20 mouse cellular contexts compared by ENCODE assay signal in the genomic region with DNA sequence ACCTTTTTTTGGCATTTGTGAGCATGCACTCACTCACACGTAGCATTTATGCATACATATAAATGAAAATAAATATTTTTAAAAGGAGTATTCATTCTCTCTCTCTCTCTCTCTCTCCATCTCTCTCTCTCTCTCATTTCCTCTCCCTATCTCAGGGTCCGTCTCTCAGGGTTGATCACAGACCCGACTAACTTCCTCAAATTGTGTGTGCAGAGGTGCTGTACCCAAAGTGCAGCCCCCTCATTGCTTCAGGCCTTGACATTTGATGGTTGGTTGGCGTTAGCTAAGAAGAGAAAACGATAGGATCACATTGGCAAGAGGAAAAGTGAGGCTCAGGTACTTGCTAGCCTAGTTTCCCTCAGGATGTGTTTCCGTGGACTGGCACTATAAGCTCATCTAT. TPM values are rescaled to one million over a fixed set of nuclear protein-coding genes. Genes with fewer than 3 reads are reported as not detected.
DNase-seq lines count a peak whose midpoint lies in the region; ATAC-seq and TF ChIP-seq lines count a peak whose summit lies in the region.
"Had no signal": no experiment of that assay in that cellular context is flagged by ENCODE, and none has a peak within 500 bp of the region (broad histone marks: within the 10 kb centered on the region; RNA-seq: fewer than 3 reads in every experiment).

No protein-coding gene starts in this region.

- H3K9me3 ChIP-seq in G1E (replicated peaks), result no peaks in the 10 kb centered on the region
- no peaks in the 10 kb centered on the region for H3K9me3 ChIP-seq in lung, postnatal 0 days (ENCODE audit: low read length)
- H3K9me3 ChIP-seq: embryonic facial prominence, embryonic 12.5 days; embryonic facial prominence, embryonic 15.5 days; forebrain, embryonic 15.5 days; hindbrain, embryonic 15.5 days had no signal

- H3K36me3 ChIP-seq in G1E (replicated peaks), result no peaks in the 10 kb centered on the region
- H3K36me3 ChIP-seq in lung, postnatal 0 days (ENCODE audit: insufficient read depth, low read length), result no peaks in the 10 kb centered on the region
- H3K36me3 ChIP-seq: embryonic facial prominence, embryonic 12.5 days; embryonic facial prominence, embryonic 15.5 days; forebrain, embryonic 15.5 days; hindbrain, embryonic 15.5 days had no signal

- 62% methylated on average over 6 of the region's 6 CpGs for WGBS in lung, postnatal 0 days

- H3K4me1 ChIP-seq in G1E (ENCODE audit: insufficient read depth, low read depth, low read length), result peaks cover 15% of the 10 kb centered on the region
- no peaks in the 10 kb centered on the region for H3K4me1 ChIP-seq in lung, postnatal 0 days (ENCODE audit: insufficient read depth, low read depth, low read length)
- H3K4me1 ChIP-seq: embryonic facial prominence, embryonic 15.5 days; forebrain, embryonic 15.5 days; hindbrain, embryonic 15.5 days had no signal

- DNase-seq in A20 (ENCODE audit: low read depth, low spot score), result peak; percentile 22
- DNase-seq in G1E (ENCODE audit: low spot score), result no peak
- DNase-seq in MN1 (ENCODE audit: low spot score), result no peak
- no peak for DNase-seq in lung, postnatal 0 days (ENCODE audit: low spot score)
- no peak for DNase-seq in liver
- DNase-seq: adrenal gland, postnatal 10 days; adrenal gland, postnatal 36 days; cerebellum, adult 18-20 months; cerebellum, adult 9-10 months; cerebellum, postnatal 14 days; gastrocnemius, postnatal 25 days had no signal

- no peak for TF ChIP-seq CTCF in G1E (IDR thresholded peaks at IDR 0.05; ENCODE audit: low read depth, low read length)
- no peak for TF ChIP-seq CTCF in lung, postnatal 0 days (IDR thresholded peaks at IDR 0.05)

- no peak overlapping the region for H3K27ac ChIP-seq in lung, postnatal 0 days (ENCODE audit: low read length)
- H3K27ac ChIP-seq: embryonic facial prominence, embryonic 12.5 days; embryonic facial prominence, embryonic 15.5 days; forebrain, embryonic 15.5 days; hindbrain, embryonic 15.5 days had no signal

- H3K4me3 ChIP-seq in G1E (ENCODE audit: low read depth, low read length), result no peak overlapping the region
- H3K4me3 ChIP-seq in lung, postnatal 0 days (ENCODE audit: low read depth, low read length), result no peak overlapping the region
- H3K4me3 ChIP-seq: embryonic facial prominence, embryonic 12.5 days; embryonic facial prominence, embryonic 15.5 days; forebrain, embryonic 15.5 days; hindbrain, embryonic 15.5 days had no signal

- peak; percentile 42 for ATAC-seq in G1E (ENCODE audit: extremely low read depth, insufficient number of reproducible peaks, low FRiP score, poor library complexity, severe bottlenecking)
- peak; percentile 56; the same call in 1 of the 2 replicates for ATAC-seq in common myeloid progenitor, adult 5-6 weeks (replicated peaks; ENCODE audit: low read depth, poor library complexity, severe bottlenecking)
- 0 out of 2 replicates have a peak, but pooled peaks have one; percentile 45 for ATAC-seq in megakaryocyte, adult 5-6 weeks (ENCODE audit: poor library complexity, severe bottlenecking)
- ATAC-seq in lung, postnatal 0 days, result no peak
- ATAC-seq: forebrain, embryonic 15.5 days; intestine, postnatal 0 days; Patski had no signal

- no peak overlapping the region for H3K4me2 ChIP-seq in lung, postnatal 0 days (replicated peaks; ENCODE audit: low read depth, low read length)
- H3K4me2 ChIP-seq: embryonic facial prominence, embryonic 12.5 days; embryonic facial prominence, embryonic 15.5 days; forebrain, embryonic 15.5 days; heart, embryonic 11.5 days; hindbrain, embryonic 15.5 days had no signal

- TF ChIP-seq EP300 in lung, postnatal 0 days (IDR thresholded peaks at IDR 0.05), result no peak

- H3K27me3 ChIP-seq in G1E (ENCODE audit: insufficient read depth, low read length), result no peaks in the 10 kb centered on the region
- H3K27me3 ChIP-seq in lung, postnatal 0 days (replicated peaks; ENCODE audit: insufficient read depth, low read length), result no peaks in the 10 kb centered on the region
- H3K27me3 ChIP-seq: embryonic facial prominence, embryonic 12.5 days; embryonic facial prominence, embryonic 15.5 days; forebrain, embryonic 15.5 days; hindbrain, embryonic 15.5 days; Patski had no signal

- no peak overlapping the region for H3K9ac ChIP-seq in lung, postnatal 0 days (replicated peaks; ENCODE audit: low read depth)
- H3K9ac ChIP-seq: embryonic facial prominence, embryonic 12.5 days; embryonic facial prominence, embryonic 15.5 days; forebrain, embryonic 15.5 days; hindbrain, embryonic 15.5 days had no signal

RNA-seq across cellular contexts. Expression of gene Slc35d1, which starts 6.8 kb away (rescaled TPM):
- total RNA-seq in G1E (2014; fragmentation: Nextera tagmentation) (17.9 and 25.8 TPM in 2 replicates), G1E (2017) (8.9 and 9.4 TPM in 2 replicates)
- 1.3 and 1.6 TPM in 2 replicates for polyA plus RNA-seq in G1E (2012)
- total RNA-seq in common myeloid progenitor, adult 5-6 weeks (2017), result 3.2 and 8.6 TPM in 2 replicates
- total RNA-seq in megakaryocyte, adult 5-6 weeks (2015), result 7.2 and 10.7 TPM in 2 replicates
- total RNA-seq in megakaryocyte, adult 5-6 weeks (2017), result 2.7 and 4.1 TPM in 2 replicates
- 4.9 and 5.3 TPM in 2 replicates for polyA plus RNA-seq in lung, postnatal 0 days (2015; fragmentation: Nextera tagmentation; extraction: Ambion mirVana)
